Mouse (Mus musculus) midbrain, embryonic 10.5 days (tissue): Measurements from ENCODE around the gene Cyp11a1. TPM values are rescaled to one million over a fixed set of nuclear protein-coding genes. Genes with fewer than 3 reads are reported as not detected.
A peak's percentile ranks its signal among the peaks of the same experiment; 100 is the strongest.

ENCODE experiments used
- DNase-seq: peaks from one replicate; pipeline ENCODE4 v3.0.0-alpha.2; 2017; ENCODE audit warnings: low spot score
- H3K27ac ChIP-seq: fragments of 300-500 bp; sonication (generic); replicated peaks from 2 replicates; pipeline ENCODE4 v1.5.1; 2016; ENCODE audit warnings: mild to moderate bottlenecking
- H3K27me3 ChIP-seq: fragments of 300-500 bp; sonication (generic); 2 replicates; pipeline ENCODE4 v1.6.1; 2016; ENCODE audit warnings: low read depth, mild to moderate bottlenecking; ENCODE audit not compliant: poor library complexity, severe bottlenecking
- H3K36me3 ChIP-seq: fragments of 300-500 bp; sonication (generic); 2 replicates; pipeline ENCODE4 v1.6.1; 2016; ENCODE audit warnings: mild to moderate bottlenecking, moderate library complexity
- H3K4me1 ChIP-seq: fragments of 300-500 bp; sonication (generic); 2 replicates; pipeline ENCODE4 v1.6.1; 2016
- H3K4me3 ChIP-seq: fragments of 300-500 bp; sonication (generic); 2 replicates; pipeline ENCODE4 v1.5.1; 2016; ENCODE audit warnings: mild to moderate bottlenecking, moderate library complexity
- H3K9me3 ChIP-seq: fragments of 300-500 bp; sonication (generic); replicated peaks from 2 replicates; pipeline ENCODE4 v1.6.1; 2016; ENCODE audit warnings: mild to moderate bottlenecking
- WGBS: fragments of 180-500 bp; shearing (Covaris S2); methylation state at CpG from one replicate; pipeline ENCODE4 v1.1.7; 2016; 5-methylcytosine and 5-hydroxymethylcytosine counted together
- polyA plus RNA-seq: library from polyadenylated mRNA; unstranded; fragments of >200 nt; fragmentation: Nextera tagmentation; extraction: Ambion mirVana; gene quantifications from 2 replicates; pipeline ENCODE4 v1.2.1, GENCODE M21; 2016

Cyp11a1 gene
- polyA plus RNA-seq, 1 experiment from 2014 or later: 0.07 TPM

- Histone ChIP-seq H3K9me3 (no peaks in the 10 kb centered on the region), H3K4me3 (no peak overlapping the region), H3K36me3 (no peaks in the 10 kb centered on the region), H3K27ac (no peak overlapping the region), H3K27me3 (no peaks in the 10 kb centered on the region), H3K4me1 (peaks cover 19% of the 10 kb centered on the region)
- no peak for DNase-seq
- 67% methylated on average over 8 of the region's 8 CpGs for WGBS
Measured at GRCm38 (mm10) chr9:58014393-58015160, 8.4 kb downstream of the Cyp11a1 start.

GRCm38 (mm10) chr9:58015856-58016255 lies 9.6 kb downstream of the Cyp11a1 start:
- DNase-seq: no peak
- H3K4me3 ChIP-seq: no peak overlapping the region

DNA sequence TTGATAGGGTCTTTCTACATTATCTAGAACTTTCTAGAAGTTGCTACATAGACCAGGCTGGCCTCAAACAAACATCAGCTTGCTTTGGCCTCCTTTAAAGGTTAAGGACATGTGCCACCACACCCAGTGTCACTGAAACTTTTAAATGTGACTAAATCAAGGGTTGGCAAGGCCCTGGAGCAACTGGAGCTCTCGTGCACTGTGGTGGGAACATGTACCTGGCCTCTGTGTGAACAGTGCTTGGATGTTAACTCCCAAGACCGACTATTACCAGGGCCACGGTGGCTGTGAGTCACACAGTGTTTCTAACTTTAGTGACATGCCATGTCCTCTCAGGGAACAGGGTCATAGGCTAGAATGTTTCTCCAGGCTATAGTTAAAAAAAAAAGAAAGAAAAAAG lies 10.8 kb downstream of the Cyp11a1 start:
- no peaks in the 10 kb centered on the region for H3K36me3 ChIP-seq
- no peak for DNase-seq
- H3K27ac ChIP-seq: no peak overlapping the region
- 84% methylated on average over 3 of the region's 3 CpGs for WGBS
- H3K4me3 ChIP-seq: no peak overlapping the region
- H3K9me3 ChIP-seq: no peaks in the 10 kb centered on the region
- H3K4me1 ChIP-seq: peaks cover 12% of the 10 kb centered on the region
- H3K27me3 ChIP-seq: no peaks in the 10 kb centered on the region

More at GRCm38 (mm10) chr9:58015856-58016255, 9.6 kb downstream of the Cyp11a1 start:
- no peaks in the 10 kb centered on the region for H3K36me3 ChIP-seq
- H3K27ac ChIP-seq: no peak overlapping the region
- H3K27me3 ChIP-seq: no peaks in the 10 kb centered on the region
- H3K9me3 ChIP-seq: no peaks in the 10 kb centered on the region
- peaks cover 18% of the 10 kb centered on the region for H3K4me1 ChIP-seq
- WGBS: 93% methylated on average over 6 of the region's 6 CpGs

DNA sequence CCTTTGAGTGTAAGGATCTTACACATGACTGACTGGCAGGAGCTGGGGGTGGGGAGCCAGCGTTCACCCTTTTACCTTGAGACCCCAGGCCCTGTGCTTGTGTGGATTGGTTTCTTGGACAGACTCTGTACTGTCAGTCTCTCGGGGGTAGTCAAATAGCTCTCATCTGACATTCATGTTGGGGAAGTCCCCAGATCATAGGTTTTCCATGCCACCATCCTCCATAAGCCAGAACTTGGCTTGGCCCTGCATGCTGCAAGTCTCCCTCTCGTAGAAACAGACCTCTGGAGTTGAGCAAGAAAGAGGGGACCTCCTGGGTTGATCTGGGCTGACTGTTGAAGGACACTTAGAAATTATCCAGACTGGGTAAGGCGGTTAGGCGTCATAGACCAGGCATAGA lies 12.2 kb downstream of the Cyp11a1 start:
- 0 out of 2 replicates have a peak, but pooled peaks cover 5% of the 10 kb centered on the region for H3K4me1 ChIP-seq
- DNase-seq: no peak
- no peak overlapping the region for H3K27ac ChIP-seq
- no peaks in the 10 kb centered on the region for H3K27me3 ChIP-seq
- H3K4me3 ChIP-seq: no peak overlapping the region
- no peaks in the 10 kb centered on the region for H3K36me3 ChIP-seq
- H3K9me3 ChIP-seq: no peaks in the 10 kb centered on the region
- WGBS: 86% methylated on average over 5 of the region's 5 CpGs

DNA sequence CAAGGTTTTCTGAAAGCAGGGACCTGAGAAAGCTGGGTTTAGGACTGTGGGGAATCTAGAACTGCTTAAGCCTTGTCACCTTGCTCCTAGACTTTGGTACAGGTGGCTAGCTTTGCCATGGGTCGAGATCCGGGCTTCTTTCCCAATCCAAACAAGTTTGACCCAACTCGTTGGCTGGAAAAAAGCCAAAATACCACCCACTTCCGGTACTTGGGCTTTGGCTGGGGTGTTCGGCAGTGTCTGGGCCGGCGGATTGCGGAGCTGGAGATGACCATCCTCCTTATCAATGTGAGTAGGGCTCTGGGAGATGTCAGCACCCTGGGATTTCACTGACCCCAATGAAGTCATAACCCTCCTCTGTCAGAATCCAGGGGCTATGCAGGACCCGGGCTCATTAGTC lies 19.8 kb downstream of the Cyp11a1 start:
- H3K4me3 ChIP-seq: no peak overlapping the region
- H3K36me3 ChIP-seq: no peaks in the 10 kb centered on the region
- 88% methylated on average over 9 of the region's 9 CpGs for WGBS
- no peak for DNase-seq
- no peaks in the 10 kb centered on the region for H3K9me3 ChIP-seq
- H3K27me3 ChIP-seq: no peaks in the 10 kb centered on the region
- H3K4me1 ChIP-seq: no peaks in the 10 kb centered on the region
- no peak overlapping the region for H3K27ac ChIP-seq

DNA sequence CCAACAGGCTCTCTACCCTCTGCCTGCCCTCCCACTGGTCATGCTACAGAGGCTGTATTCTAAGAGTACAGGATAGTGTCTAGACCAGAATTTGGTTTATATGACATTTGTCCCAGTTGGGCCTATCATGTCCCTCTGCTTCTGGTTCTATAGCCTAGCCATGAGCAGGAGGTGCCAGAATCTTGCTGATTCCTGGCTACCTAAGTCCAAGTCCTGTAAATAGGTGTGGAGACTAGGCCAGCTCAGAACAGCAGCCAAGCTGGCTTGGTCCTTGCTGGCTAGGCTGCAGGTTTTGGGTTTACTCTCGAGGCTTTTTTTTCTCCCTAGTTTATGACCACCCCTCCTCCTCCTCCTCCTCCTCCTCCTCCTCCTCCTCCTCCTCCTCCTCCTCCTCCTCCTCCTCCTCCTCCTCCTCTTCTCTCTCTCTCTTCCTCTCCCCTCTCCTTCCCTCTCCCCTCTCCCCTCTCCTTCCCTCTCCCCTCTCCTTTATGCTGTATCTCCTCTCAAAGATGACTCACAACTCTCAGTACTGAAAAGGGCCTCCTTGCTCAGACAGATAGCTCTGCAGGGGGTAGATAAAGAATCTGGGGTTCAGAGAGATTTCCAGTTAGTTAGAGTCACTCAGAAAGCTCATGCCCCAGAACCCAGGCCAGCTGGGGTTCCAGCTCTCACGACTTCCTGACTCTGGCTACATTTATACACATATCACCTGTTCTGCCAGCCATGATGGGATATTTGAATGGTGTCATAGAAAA lies 21.4 kb downstream of the Cyp11a1 start:
- H3K27ac ChIP-seq: no peak overlapping the region
- H3K27me3 ChIP-seq: no peaks in the 10 kb centered on the region
- DNase-seq: no peak
- H3K4me3 ChIP-seq: no peak overlapping the region
- H3K4me1 ChIP-seq: peaks cover 7% of the 10 kb centered on the region
- no peaks in the 10 kb centered on the region for H3K36me3 ChIP-seq
- no peaks in the 10 kb centered on the region for H3K9me3 ChIP-seq
- 59% methylated on average over 2 of the region's 2 CpGs for WGBS

DNA sequence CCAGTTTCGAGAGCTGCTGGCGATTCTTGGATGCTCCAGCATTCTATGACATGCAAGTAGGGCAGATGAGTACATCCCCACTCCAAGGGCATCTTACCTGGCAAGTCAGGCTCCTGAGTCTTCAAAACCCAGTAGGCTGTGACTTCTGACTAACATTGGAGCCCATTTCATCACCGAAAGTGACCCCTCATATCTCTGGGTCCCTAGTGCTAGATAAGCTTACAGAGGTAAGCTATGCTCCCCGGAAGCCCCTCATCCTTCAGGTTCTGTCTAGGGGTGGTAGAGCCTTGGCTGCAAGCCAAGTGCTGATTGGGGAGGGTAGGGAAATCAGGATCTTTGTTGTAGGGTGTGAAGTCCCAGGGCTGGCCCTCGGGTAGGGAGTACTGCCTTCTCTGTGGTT lies 22.6 kb downstream of the Cyp11a1 start:
- no peak for DNase-seq
- 77% methylated on average over 5 of the region's 5 CpGs for WGBS
- no peaks in the 10 kb centered on the region for H3K9me3 ChIP-seq

DNA sequence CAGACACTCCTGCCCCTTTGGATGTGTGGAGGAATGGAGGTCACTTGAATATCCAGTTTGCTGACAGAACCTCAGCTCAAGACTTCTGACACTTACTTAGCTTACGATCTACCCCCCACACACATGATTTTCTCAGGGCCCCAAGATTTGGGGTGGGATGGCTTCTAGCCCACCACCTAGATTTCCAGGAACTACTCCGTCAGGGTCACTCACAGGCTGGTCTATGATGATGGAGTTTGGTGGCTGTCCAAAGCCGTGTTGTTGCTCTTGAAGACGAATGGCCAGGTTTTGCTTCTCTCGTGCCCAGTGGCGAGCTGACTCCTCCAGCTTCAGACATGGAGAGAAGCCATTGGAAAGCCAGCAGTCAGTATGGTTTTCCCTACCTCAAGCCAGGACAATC lies 23.4 kb downstream of the Cyp11a1 start:
- 88% methylated on average over 6 of the region's 6 CpGs for WGBS
- 0 out of 2 replicates have a peak, but pooled peaks cover 9% of the 10 kb centered on the region for H3K27me3 ChIP-seq
- no peak for DNase-seq
- H3K36me3 ChIP-seq: no peaks in the 10 kb centered on the region
- H3K27ac ChIP-seq: no peak overlapping the region
- peaks cover 7% of the 10 kb centered on the region for H3K4me1 ChIP-seq
- no peaks in the 10 kb centered on the region for H3K9me3 ChIP-seq
- no peak overlapping the region for H3K4me3 ChIP-seq

More for the DNA sequence above, 22.6 kb downstream of the Cyp11a1 start:
- Histone ChIP-seq H3K4me3 (no peak overlapping the region), H3K27ac (no peak overlapping the region), H3K27me3 (0 out of 2 replicates have a peak, but pooled peaks cover 9% of the 10 kb centered on the region), H3K4me1 (peaks cover 7% of the 10 kb centered on the region), H3K36me3 (no peaks in the 10 kb centered on the region)

DNA sequence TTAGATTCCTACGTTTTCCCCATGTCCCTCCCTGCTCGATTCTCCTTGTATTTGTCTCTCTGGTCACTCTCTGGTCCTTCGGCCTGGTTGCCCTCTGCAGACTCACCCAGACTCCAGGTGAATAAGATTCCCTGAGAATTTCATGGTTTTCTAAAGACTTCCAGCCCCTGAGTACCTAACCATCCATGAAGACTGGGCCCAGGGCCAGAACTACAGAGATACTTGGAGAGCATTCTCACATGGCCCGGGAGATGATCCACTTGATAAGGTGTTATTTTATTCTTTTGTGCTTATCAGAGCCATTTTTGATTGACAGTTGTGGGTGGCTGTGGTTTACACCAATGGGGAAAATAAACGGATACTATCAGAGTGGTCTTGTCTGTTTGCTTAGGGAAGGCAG lies 25.7 kb downstream of the Cyp11a1 start:
- WGBS: 89% methylated on average over 5 of the region's 5 CpGs
- Histone ChIP-seq H3K36me3 (no peaks in the 10 kb centered on the region), H3K4me3 (no peak overlapping the region), H3K27ac (no peak overlapping the region), H3K4me1 (peaks cover 11% of the 10 kb centered on the region), H3K9me3 (no peaks in the 10 kb centered on the region), H3K27me3 (peaks cover 13% of the 10 kb centered on the region)
- DNase-seq: no peak

- Histone ChIP-seq H3K27ac (no peak overlapping the region), H3K27me3 (peaks cover 41% of the 10 kb centered on the region), H3K9me3 (no peaks in the 10 kb centered on the region), H3K4me1 (peaks cover 36% of the 10 kb centered on the region), H3K36me3 (no peaks in the 10 kb centered on the region), H3K4me3 (no peak overlapping the region)
- 84% methylated on average over 2 of the region's 2 CpGs for WGBS
- DNase-seq: no peak
Measured at GRCm38 (mm10) chr9:58035519-58035918, 29.3 kb downstream of the Cyp11a1 start.

GRCm38 (mm10) chr9:58035951-58036698 lies 29.9 kb downstream of the Cyp11a1 start:
- H3K9me3 ChIP-seq: no peaks in the 10 kb centered on the region
- whole genome bisulfite sequencing: 76% methylated on average over 7 of the region's 7 CpGs
- no peak overlapping the region for H3K4me3 ChIP-seq
- DNase-seq: no peak
- H3K4me1 ChIP-seq: peaks cover 42% of the 10 kb centered on the region
- peaks cover 41% of the 10 kb centered on the region for H3K27me3 ChIP-seq
- no peak overlapping the region for H3K27ac ChIP-seq
- no peaks in the 10 kb centered on the region for H3K36me3 ChIP-seq

DNA sequence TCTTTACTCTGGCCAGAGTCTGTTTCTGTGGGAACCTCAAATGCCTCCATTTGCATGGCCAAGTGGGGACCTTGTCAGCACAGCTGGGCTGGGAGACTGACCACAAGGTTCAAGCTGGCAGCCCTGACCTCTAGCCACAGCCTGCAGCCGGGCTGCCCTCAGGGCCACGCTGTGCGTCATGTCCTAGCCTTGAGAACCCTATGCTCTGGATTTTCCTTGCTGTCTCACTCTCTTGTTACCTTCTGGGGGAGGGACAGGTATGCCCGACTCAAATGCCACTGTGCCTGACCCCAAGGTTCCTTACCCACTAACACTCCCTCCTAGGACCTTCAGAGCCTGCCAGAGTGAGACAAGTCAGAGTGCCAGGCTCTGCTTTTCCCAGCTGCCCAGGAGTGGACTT lies 30.8 kb downstream of the Cyp11a1 start:
- Histone ChIP-seq H3K36me3 (no peaks in the 10 kb centered on the region), H3K27ac (peak overlapping the region; percentile 63; the same call in 1 of the 2 replicates)
- 92% methylated on average over 4 of the region's 4 CpGs for WGBS

More for the DNA sequence above, 30.8 kb downstream of the Cyp11a1 start:
- Histone ChIP-seq H3K4me3 (no peak overlapping the region), H3K27me3 (peaks cover 41% of the 10 kb centered on the region), H3K4me1 (peaks cover 43% of the 10 kb centered on the region), H3K9me3 (no peaks in the 10 kb centered on the region)
- no peak for DNase-seq
